Mouse (Mus musculus): ENCODE measurements around the gene Nudc.

Nudc gene

DNA sequence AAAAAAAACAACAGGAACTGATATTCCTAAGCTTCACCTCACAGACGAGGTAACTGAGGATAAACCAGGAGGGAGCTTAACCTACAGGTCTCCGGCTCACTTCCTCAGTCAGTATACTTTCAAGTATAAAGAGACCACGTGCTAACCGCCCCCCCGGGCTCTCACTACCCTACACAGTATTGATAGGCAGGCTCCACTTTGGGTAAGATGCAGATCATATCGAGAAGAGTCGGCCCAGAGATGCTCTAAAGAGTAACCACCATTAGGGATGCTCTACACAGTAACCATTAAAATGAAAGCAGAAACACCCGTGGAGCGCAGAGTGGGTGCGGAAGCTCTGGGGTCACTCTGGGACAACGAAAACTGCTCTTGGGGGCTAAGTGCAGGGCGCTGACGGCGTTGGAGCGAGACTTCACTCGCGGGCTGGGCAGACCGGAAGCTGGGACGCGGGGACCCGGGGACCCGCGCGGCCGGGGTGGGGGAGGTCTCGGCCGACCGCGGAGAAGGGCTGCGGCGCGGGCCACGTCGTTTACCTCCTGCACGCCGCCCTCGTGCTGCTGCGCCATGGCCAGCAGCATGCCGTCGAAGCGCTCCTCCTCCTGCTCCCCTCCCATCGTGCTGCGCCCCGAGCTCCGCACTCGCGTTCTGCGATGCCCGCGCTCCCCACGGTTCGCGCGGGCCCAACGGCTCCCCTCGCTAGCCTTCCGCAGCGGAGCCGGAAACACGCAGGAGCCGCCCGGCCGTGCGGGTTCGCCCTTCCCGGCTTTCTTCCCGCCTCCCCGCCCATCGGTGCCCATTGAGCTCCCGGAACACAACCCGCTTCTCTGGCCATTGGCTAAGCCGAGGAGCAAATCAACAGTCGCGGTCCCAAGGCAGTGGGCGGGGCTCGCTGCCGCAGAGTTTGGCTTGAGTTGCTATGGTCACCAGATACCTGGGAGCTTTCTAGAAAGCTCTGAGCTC lies at the start of gene Nudc:
TSS of gene Nudc (minus strand) at position 725 of the 960 bp plus-strand sequence.
- peak; percentile 85 to 87 for DNase-seq (ENCODE audit: low read depth in 1 of 2, low spot score in 2 of 2)

DNA sequence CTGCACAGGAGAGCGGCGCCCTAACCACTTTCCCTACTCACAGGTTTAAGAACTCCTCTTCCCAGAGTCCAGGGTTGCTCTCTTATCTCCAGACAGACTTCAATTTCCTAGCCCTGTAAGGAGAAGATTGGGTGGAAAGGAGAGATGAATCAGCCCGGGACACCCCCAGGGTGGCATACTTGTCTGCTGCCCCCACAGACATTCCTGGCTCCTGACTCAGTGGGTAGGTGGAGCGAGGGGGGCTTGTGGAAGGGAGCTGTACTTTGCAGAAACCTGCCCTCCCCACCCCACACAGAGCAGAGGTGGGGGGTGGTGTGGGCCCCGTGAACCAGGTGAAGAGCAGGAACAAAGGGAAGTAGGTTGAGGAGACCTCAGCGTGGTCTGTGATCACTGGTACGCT lies 49.7 kb upstream of the Nudc start:
- DNase-seq (ENCODE audit: low read depth in 1 of 2, low spot score in 2 of 2), result no peak

DNA sequence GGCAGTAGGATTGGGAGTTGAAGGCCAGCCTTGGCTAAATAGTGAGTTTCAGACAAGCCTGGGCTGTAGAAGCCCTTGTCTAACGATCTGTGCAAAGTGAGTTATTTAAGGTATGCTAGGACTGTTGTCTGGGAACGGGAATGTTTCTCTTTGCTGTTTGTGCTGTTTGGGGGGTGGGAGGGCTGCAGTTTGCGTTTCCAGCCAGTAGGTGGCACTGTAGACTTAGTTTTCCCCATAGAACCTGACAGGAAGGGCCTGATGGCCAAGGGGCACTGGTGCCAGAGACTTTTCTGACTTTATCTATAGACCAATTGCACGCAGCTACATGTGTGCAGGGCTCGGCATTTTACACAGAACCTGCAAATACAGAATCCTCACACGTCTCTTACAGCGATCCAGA lies 46.8 kb upstream of the Nudc start:
- peak in 1 of 2 experiments; percentile 44 for DNase-seq (ENCODE audit: low read depth in 1 of 2, low spot score in 2 of 2)

- peak in 1 of 2 experiments; percentile 69 for DNase-seq (ENCODE audit: low read depth in 1 of 2, low spot score in 2 of 2)
Measured at GRCm38 (mm10) chr4:133584059-133584951, 38.5 kb upstream of the Nudc start, which contains the start of gene Gpn2. Gpn2 (plus strand) TSS chr4:133584362.

GRCm38 (mm10) chr4:133583690-133584058 lies 37.9 kb upstream of the Nudc start:
- DNase-seq (ENCODE audit: low read depth in 1 of 2, low spot score in 2 of 2), result no peak

GRCm38 (mm10) chr4:133577983-133578382 lies 32.2 kb upstream of the Nudc start:
- no peak for DNase-seq (ENCODE audit: low read depth in 1 of 2, low spot score in 2 of 2)

- no peak for DNase-seq (ENCODE audit: low read depth in 1 of 2, low spot score in 2 of 2)
Measured at GRCm38 (mm10) chr4:133574843-133575202, 29.0 kb upstream of the Nudc start.

GRCm38 (mm10) chr4:133574070-133574842 lies 28.5 kb upstream of the Nudc start, which contains the start of gene Gpatch3:
Gpatch3 (plus strand) TSS chr4:133574745.
- DNase-seq (ENCODE audit: low read depth in 1 of 2, low spot score in 2 of 2), result peak; percentile 71 to 85

GRCm38 (mm10) chr4:133570066-133570466 lies 24.3 kb upstream of the Nudc start:
- no peak for DNase-seq (ENCODE audit: low read depth in 1 of 2, low spot score in 2 of 2)

GRCm38 (mm10) chr4:133569291-133570065 lies 23.7 kb upstream of the Nudc start:
- DNase-seq (ENCODE audit: low read depth in 1 of 2, low spot score in 2 of 2), result no peak

GRCm38 (mm10) chr4:133567251-133567650 lies 21.5 kb upstream of the Nudc start:
- no peak for DNase-seq (ENCODE audit: low read depth in 1 of 2, low spot score in 2 of 2)

GRCm38 (mm10) chr4:133563123-133563571 lies 17.4 kb upstream of the Nudc start:
- no peak for DNase-seq (ENCODE audit: low read depth in 1 of 2, low spot score in 2 of 2)

DNA sequence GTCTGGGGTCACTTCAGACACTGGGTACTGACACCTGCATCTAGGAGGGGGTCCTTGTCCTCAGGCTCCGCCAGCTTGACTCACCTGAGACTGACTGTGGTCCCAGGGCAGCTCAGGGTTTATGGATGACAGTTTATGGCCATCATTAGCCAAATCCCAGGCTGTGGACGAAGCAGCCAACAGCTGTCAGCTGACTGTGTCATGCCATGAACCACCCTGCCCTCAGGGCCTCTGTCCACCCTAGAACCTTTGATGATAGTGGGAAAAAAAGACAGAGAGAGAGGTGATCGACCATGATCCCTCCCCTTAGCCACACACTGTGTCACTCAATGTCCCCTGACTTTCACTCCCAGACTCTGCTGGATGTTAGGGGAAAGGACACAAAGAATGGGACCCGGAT lies 15.8 kb upstream of the Nudc start:
- no peak for DNase-seq (ENCODE audit: low read depth in 1 of 2, low spot score in 2 of 2)

DNA sequence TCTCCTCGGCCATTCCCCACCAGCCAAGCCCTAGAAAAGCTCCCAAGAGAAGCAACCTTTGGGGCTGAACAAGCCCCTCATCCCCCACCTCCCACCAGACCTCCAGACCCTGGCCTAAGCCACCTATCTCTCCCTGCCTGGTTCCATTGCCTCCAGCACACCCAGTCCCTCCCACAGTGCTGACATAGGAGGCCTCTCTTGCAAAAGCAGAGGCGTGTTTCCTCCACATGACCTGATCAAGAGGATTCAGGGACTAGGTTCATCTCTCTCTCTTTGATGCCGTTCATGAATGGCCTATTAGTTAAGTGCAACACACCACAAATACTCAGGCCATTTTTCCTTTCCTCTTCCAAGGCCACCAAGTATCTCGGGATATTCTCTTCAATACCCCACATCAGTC lies 14.1 kb upstream of the Nudc start:
- DNase-seq (ENCODE audit: low read depth in 1 of 2, low spot score in 2 of 2), result no peak

DNA sequence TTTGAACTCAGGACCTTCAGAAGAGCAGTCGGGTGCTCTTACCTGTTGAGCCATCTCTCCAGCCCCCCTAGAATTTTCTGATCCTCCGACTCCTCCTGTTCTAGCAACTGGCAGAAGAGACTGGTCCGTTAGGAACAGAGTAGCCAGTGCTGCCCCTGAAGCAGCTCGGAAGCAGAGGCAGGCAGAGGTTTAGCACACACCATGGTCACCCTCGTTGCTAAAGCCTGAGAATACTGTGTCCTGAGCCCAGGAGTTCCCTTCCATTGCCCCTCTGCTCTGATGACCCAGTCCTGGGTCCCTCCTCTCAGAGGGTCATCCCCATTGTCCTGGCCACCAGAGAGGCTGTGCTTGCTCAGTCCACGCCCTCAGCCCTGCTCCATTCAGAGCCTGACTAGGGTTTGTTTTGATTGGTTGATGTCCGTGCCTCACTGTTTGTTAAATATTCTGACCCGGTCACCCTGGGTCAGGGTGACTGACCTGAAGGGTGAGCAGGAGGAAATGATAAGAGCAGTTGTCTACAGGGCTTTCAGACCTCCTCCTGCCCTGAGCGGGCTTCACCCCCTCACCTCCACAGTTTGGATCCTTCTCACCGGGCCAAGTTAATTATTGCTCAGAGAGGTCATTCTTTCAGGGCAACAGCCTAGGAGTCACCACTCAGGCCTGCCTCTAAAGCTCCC lies 11.4 kb upstream of the Nudc start:
- DNase-seq (ENCODE audit: low read depth in 1 of 2, low spot score in 2 of 2), result no peak

GRCm38 (mm10) chr4:133553448-133554330 lies 7.9 kb upstream of the Nudc start:
- DNase-seq (ENCODE audit: low read depth in 1 of 2, low spot score in 2 of 2), result no peak

DNA sequence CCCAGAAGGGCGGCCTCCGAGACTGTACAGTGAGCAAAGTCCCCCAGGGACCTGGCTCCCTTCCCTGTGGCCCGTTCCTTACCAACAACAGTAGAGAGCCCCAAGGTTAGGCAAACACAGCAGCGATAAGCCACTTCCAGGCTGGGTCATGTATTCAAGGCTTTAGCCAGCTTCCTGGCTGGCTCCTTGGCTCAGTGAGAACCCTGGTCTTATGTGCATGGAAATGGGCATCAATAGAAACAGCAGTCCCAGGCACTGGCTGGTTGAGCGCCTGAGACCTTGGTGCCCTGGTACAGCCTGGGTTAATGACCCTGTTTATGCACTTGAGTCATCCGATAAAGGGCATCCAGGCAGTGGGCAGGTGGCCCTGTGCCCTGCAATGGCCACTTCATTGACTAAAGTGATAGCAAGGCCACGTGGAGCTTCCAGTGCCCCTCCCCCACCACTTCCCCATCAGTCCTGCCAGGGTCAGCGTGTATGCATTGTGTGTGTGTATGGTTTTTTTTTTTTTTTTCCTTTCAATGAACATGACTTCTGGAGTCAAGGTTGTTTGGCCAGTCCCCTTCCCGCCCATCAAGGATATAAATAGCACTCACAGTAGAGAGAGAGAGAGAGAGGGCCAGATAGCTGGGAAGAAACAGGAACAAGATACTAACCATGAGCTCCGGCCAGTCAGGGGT lies 7.1 kb upstream of the Nudc start, which contains the start of gene Nr0b2:
TSS of gene Nr0b2 (plus strand) at position 609 of the 680 bp plus-strand sequence.
- DNase-seq (ENCODE audit: low read depth in 1 of 2, low spot score in 2 of 2), result peak in 1 of 2 experiments; percentile 19

DNA sequence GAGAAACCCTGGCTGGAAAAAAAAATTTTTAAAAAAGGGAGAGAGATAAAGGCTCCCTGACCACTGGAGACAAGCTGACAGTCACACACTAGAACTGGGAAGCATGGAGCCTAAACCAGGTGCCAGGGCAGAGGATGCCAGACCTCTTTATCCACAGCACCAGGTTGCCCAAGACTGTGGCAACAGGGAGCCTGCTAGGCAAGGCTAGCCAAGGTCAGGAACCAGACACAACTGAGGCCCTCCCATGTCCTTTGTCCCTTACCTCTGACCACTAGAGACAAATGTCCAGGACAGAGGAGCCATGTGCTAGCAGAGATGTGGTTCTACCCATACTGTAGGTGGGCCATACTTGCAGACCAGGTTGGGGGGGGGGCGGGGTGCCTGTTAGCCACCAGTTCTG lies 6.2 kb upstream of the Nudc start:
- no peak for DNase-seq (ENCODE audit: low read depth in 1 of 2, low spot score in 2 of 2)
